Mouse (Mus musculus) gastrocnemius, adult 18-20 months (tissue): ENCODE data around the gene Cyp2s1. TPM values are rescaled to one million over a fixed set of nuclear protein-coding genes. Genes with fewer than 3 reads are reported as not detected.
A peak's percentile ranks its signal among the peaks of the same experiment; 100 is the strongest.

Experiments used
- DNase-seq: peaks from one replicate; pipeline ENCODE4 v3.0.0; 2021; ENCODE audit warnings: low spot score
- microRNA-seq: library from miRNA; unstranded; fragments of <30 nt; microRNA quantifications from one replicate; pipeline ENCODE4 v1.2.0, GENCODE M21; 2021
- total RNA-seq, 2 experiments: library from RNA; stranded (reverse); gene quantifications; 2 replicates each; pipeline ENCODE4 v1.2.3; 2021

The Cyp2s1 gene
- total RNA-seq, 2 experiments from 2014 or later, result 0.16 to 0.28 TPM

- peak; percentile 24 for DNase-seq
Measured at GRCm38 (mm10) chr7:25781321-25781936, 35.3 kb downstream of the Cyp2s1 start.

- peak; percentile 44 for DNase-seq
Measured at GRCm38 (mm10) chr7:25780753-25781152, 36.0 kb downstream of the Cyp2s1 start.

- no peak for DNase-seq
Measured at GRCm38 (mm10) chr7:25780021-25780420, 36.7 kb downstream of the Cyp2s1 start.

- DNase-seq, result no peak
Measured at GRCm38 (mm10) chr7:25768229-25768628, 48.5 kb downstream of the Cyp2s1 start.

- DNase-seq, result no peak
Measured at GRCm38 (mm10) chr7:25766108-25766507, 50.6 kb downstream of the Cyp2s1 start.

- no peak for DNase-seq
Measured at GRCm38 (mm10) chr7:25764221-25764620, 52.5 kb downstream of the Cyp2s1 start.

- no peak for DNase-seq
Measured at GRCm38 (mm10) chr7:25763678-25764077, 53.0 kb downstream of the Cyp2s1 start.

- peak; percentile 34 for DNase-seq
Measured at GRCm38 (mm10) chr7:25761354-25761753, 55.4 kb downstream of the Cyp2s1 start.

- peak; percentile 86 for DNase-seq
Measured at GRCm38 (mm10) chr7:25756011-25756410, 60.7 kb downstream of the Cyp2s1 start.

- DNase-seq, result no peak
Measured at GRCm38 (mm10) chr7:25755468-25755833, 61.3 kb downstream of the Cyp2s1 start.

GRCm38 (mm10) chr7:25754738-25755467, 61.8 kb downstream of the Cyp2s1 start, which contains the start of gene Hnrnpul1:
Gene Hnrnpul1, minus strand, starts transcription at chr7:25754757.
- peak; percentile 99 for DNase-seq

- no peak for DNase-seq
Measured at GRCm38 (mm10) chr7:25754439-25754737, 62.3 kb downstream of the Cyp2s1 start.

- DNase-seq, result no peak
Measured at GRCm38 (mm10) chr7:25753643-25754438, 62.9 kb downstream of the Cyp2s1 start.

- DNase-seq, result no peak
Measured at GRCm38 (mm10) chr7:25753076-25753475, 63.6 kb downstream of the Cyp2s1 start.

Small RNA genes lying within 50 kb of the gene (microRNA-seq; reads per million reads assigned to microRNA genes)
- gene Gm24865, result not detected

Other genes with a start within 250 kb of the Cyp2s1 start
- not detected for gene Erich4, start 201.0 kb downstream of the Cyp2s1 start, total RNA-seq
- gene Dmac2, start 197.5 kb downstream of the Cyp2s1 start, total RNA-seq, result 10 to 100 TPM; 38.7 to 43.2 TPM
- gene B3gnt8, start 190.3 kb downstream of the Cyp2s1 start, total RNA-seq, result 1 to 10 TPM; 1.1 to 1.3 TPM
- gene Bckdha, start 157.9 kb downstream of the Cyp2s1 start, total RNA-seq, result 100 to 1,000 TPM; 134 to 137 TPM
- gene Exosc5, start 157.7 kb downstream of the Cyp2s1 start, total RNA-seq, result 10 to 100 TPM; 19.9 to 21.3 TPM
- gene Tmem91, start 141.7 kb downstream of the Cyp2s1 start, total RNA-seq, result not detected
- 1 to 10 TPM; 7.3 to 7.8 TPM for gene B9d2, start 136.1 kb downstream of the Cyp2s1 start, total RNA-seq
- 1 to 10 TPM; 3.9 to 7.8 TPM for gene Tgfb1, start 129.9 kb downstream of the Cyp2s1 start, total RNA-seq
- gene Ccdc97, start 97.8 kb downstream of the Cyp2s1 start, total RNA-seq, result 10 to 100 TPM; 42.1 to 43.5 TPM
- gene Hnrnpul1, start 62.2 kb downstream of the Cyp2s1 start, total RNA-seq, result 10 to 100 TPM; 69.1 to 73.4 TPM
- gene Axl, start 28.2 kb downstream of the Cyp2s1 start, total RNA-seq, result 10 to 100 TPM; 27.6 to 42.7 TPM
- not detected for gene Cyp2b10, start 80.7 kb upstream of the Cyp2s1 start, total RNA-seq
- gene Cyp2b13, start 244.6 kb upstream of the Cyp2s1 start, total RNA-seq, result not detected